Mouse (Mus musculus): ENCODE measurements at regions not wholly inside any gene's neighbourhood (a gene's known extent, or its start where the extent isn't known, plus 50 kb on each side); places are given as distances from the start of the nearest gene placed in this dataset.

DNA sequence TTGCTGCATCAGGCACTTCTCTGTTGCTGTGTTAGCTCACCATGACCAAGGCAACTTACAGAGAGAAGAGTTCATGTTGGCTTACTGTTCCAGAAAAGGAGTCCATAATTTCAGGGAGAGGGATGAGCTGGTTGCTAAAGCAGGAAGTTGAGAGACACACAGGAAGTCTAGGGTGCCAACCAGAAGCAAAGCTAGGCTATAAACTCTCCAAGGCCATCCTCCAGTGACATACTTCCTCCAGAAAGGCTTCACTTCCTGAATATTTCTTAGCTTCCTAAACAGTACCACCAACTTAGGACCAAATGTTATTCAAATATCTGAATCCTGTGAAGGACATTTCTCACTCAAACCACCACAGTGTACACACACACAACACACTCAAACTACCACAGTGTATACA lies 2010.6 kb downstream of the A830018L16Rik start:
- no peak for DNase-seq

DNA sequence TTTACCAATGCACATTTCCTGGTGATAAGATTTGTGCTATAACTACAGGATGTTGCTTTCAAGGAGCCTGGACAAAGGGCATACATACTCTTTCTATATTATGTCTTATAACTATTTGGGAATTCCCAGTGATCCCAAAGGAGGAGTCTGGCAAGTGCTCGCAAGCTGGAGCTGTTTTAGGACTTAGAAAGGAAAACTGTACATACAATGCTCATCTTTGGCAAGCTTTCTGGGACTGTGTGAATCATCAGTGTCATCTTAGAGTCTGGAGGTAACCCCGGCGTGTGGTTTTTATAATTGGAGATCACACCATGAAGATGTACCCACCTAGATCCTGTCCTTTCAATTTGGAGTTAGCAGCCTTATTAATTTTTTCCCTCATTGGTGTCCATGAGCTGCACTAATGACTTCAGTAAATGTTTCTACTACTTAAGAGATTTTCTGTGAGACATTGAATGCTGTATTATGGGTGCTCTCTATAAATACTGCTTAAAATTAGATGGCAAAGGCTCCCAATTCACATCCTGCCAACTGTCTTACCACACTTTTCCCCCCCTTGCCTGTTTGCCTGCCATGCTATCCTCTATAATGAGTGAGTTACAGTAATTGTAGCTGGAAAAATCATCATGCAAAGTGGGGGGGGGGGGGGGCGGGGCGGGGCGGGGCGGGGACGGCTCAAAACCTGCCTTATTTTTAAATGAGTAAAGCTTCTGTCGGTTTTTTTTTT lies 2011.9 kb downstream of the A830018L16Rik start:
- no peak for DNase-seq

DNA sequence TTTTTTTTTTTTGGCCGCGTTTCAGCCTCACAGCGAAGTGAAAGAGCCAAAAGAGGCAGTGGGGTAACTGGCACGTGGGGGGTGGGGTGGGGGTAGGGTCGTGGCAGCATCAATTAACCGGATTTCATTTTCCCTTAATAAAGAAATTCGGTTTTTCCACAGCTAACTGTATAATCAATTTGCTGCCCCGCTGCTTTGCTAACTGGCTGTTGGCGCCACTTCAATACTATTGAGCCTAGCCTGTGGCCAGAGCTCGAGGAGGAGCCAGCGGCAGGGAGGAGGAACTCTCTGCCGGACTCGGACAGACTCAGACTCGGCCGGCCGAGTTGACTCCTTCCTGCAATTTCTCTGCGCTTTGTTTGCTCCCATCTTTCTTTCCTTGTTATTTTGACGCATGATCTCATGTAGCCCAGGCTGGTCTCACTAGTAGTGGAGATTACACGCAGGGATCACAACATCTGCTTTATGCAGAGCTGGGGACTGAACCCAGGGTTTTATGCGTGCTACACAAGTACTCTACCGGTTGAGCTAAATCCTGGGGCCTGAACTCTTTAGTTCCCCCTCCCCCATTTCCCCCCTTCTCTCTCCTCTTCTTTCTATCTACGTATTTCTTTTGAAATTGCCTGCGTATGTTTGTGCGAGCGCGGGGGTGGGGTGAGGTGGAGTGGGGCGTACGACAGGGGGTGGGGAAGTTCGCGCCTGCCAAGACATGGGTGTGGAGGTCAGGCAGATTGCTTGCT lies 2012.6 kb downstream of the A830018L16Rik start:
- DNase-seq = peak; percentile 12

GRCm38 (mm10) chr1:13427068-13427434 lies 2013.1 kb downstream of the A830018L16Rik start:
- no peak for DNase-seq

DNA sequence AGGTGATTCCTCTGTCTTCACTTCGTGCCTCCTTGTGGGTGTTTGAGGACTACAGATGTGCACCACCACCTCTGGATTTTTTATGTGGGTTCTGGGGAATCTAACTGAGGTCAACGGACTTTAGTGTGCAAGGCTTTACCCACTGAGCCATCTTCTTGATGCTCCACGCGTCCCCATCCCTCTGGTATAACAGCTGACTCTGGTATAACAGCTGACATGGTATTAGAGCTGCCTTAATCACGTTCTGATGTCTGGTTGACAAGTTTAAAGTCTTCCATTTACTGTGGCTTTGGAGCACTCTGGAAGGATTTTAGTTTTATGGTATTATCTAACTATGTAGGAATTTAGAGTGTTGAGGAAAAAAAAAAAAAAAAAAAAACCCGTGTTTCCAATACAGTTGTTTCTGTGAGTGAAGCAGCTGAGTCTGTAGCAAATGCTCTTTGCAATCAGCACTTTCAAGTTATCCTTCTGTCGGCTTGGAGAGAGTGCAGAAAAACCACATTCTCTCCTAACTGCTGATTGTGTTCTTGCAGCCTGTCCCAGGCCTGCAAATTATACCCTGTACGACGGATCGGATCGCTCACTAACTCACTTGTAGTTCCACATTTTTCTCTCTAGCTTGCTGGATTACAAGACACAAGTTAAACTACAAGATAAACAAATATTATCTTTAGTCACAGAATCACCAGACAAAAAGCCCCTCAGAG lies 2013.7 kb downstream of the A830018L16Rik start:
- DNase-seq = no peak

DNA sequence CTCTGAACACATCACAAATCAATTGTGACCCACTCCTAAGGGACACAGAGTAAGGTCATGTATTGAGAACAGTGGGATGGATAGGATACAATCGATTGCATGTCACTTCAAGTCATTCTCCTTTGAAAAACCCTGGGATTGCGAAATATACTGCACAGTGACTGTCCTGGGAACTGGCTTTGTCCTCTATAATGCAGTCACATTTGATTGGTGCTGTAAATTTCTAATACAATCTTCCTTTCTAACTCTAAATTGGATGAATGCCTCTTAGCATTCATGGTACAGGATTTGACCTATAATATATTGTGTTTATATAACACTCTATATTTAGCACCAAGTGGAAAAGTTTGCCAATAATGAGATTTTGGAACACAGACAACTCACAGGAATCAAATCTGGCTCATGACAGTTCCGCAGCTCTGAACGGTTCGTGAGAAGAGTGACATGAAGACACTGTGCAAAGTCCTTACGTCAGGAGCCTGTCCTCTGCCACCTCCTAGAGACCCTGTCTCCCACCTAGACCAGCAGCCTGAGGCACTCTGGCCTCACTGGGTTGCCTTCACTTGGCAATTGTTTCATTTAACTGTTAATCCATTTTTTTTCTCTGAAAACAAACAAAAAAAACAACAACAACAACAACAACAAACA lies 2024.0 kb downstream of the A830018L16Rik start:
- DNase-seq = no peak

DNA sequence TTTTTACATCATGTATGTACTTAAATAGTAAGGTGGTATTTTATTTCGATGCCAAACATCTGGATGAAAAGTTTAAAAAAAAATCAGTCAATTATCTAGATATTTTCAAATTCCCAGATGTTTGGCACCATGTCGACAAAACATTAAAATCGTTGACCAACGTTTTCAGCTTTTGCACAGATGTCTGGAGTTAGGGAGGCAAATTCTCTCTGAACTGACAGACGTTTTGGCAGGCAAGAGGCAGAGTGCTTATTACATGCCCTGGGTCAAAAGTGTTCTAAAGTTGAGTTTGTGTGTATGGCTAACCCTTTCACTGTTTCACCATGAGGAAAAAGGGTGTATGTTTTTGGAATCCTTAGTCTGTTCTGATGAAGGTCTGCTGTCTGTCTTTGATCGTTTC lies 2028.5 kb downstream of the A830018L16Rik start:
- no peak for DNase-seq

DNA sequence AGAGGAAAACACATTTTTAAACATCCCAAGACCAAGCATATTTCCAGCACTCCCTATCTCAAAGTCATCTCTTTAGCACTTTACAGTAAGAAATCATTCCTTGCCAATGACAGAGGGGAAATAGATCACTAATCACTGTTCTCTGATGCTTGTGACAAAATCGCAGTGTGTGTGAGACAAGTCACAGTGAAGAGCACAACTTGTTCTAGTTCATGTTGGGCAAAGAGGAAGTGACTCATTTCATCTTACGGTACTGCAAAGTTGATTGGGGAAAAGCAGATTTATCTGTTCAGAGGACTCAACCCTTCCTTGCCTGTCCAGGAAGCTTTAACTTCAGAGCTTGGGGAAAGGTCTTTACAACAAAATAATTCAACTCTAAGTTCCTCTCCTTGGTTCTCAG lies 2040.6 kb downstream of the A830018L16Rik start:
- no peak for DNase-seq

GRCm38 (mm10) chr1:13455572-13455971 lies 2041.7 kb downstream of the A830018L16Rik start:
- DNase-seq = no peak

DNA sequence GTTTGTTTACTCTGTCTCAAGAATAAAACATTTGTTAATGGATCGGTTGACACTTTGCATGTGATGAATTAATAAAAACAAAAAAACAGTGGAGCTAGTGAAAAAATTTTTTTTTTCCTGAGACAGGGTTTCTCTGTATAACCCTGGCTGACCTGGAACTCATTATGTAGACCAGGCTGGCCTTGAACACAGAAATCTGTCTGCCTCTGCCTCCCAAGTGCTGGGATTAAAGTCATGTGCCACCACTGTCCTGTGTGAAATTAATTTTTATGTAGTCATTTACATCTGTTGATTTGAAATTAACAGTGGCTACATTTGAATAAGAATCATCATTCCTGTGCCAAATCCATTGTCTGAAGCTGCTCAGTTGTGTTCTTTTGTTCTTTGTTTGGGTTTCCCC lies 2050.4 kb downstream of the A830018L16Rik start:
- DNase-seq = no peak

- DNase-seq = no peak
Observed at GRCm38 (mm10) chr1:13467174-13467573, 2053.3 kb downstream of the A830018L16Rik start.

GRCm38 (mm10) chr1:13467886-13468630 lies 2054.2 kb downstream of the A830018L16Rik start:
- no peak for DNase-seq

DNA sequence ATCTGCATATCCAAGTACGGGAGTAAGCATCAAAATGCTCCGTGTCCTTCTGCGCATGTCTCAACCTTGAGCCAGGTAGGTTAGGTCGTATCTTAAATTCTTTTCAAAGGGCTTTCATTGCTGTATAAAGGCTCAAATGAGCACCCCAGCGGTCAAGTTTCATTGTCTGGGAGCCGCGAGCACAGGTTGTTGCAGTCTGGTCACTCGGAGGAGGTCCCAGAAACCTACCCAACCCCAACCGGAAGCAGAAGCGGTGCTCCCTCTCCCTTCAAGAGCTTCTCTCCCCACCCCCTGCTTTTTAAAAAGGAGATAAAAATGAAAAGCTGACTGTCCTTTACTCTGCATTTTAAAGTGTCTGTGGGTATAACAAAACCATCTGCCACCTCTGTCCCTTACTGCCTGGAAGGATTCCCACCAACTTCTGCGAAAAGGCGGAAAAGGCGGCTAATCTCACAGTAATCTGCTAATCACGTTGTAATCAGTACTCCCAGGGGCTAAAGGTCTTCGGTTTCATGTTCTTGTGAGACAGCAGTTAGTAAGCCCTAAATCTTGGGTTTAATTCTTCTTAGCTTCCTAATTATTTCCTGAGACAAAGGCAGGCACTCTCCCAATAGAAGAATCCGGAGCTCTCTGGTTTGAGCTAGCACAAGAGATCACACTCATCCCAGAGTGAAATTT lies 2081.0 kb downstream of the A830018L16Rik start:
- no peak for DNase-seq

- no peak for DNase-seq
Observed at GRCm38 (mm10) chr1:13496386-13496785, 2082.5 kb downstream of the A830018L16Rik start.

DNA sequence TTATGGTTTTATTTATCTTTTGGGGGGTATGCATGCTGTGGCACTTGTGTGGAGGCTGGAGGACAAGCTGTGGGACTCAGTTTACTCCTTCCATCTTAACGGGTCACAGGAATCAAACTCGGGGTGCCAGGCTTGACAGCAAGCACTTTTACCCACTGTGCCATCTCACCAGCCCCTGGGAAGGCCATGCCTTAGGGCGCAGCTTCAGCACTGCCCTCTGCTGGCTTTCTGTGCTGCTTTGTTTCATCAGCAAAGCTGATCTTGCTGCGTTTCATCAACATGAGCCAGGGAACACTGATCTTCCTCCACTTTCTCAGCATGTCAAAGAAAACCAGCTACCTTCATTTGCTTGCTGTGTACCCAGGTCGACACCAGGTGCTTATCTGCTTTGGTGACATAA lies 2086.6 kb downstream of the A830018L16Rik start:
- DNase-seq = peak; percentile 29

- DNase-seq = no peak
Observed at GRCm38 (mm10) chr1:13501938-13502337, 2088.0 kb downstream of the A830018L16Rik start.

DNA sequence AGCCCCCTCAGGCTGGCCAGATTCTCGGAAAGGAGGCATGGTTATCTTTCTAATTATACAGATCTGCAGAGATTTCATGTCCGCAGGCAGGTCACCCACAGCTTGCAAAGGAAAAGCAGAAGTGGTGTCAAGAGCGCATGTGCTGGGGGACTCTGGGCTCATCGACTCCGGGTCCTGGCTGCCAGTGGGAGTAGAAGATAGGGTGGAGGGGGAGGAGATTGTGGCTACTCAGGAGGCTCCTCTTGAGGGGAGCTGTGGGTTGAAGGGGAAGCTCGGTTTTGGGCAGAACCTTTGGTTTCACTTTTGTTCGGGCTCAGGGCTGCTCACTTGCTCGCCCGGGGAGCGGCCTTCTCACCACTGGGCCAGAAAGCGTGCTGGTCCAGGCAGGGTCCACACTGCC lies 2099.9 kb downstream of the A830018L16Rik start:
- no peak for DNase-seq

Measured in right cerebral cortex, postnatal 25 days (tissue).